Mouse (Mus musculus) kidney, postnatal 0 days (tissue): ENCODE data around the gene Fam136a. TPM values are rescaled to one million over a fixed set of nuclear protein-coding genes. Genes with fewer than 3 reads are reported as not detected.
A peak's percentile ranks its signal among the peaks of the same experiment; 100 is the strongest.

Source experiments
- ATAC-seq: fragments of 200-750 bp; cut with Nextera tagmentation; replicated peaks from 2 replicates; pipeline ENCODE4 v1.8.0; 2017; ENCODE audit warnings: low read depth, moderate number of reproducible peaks, moderate TSS enrichment, moderate library complexity; ENCODE audit not compliant: low FRiP score
- DNase-seq: peaks from one replicate; pipeline ENCODE4 v3.0.0-alpha.2; 2016; ENCODE audit warnings: low spot score
- H3K27ac ChIP-seq: fragments of 300-500 bp; sonication (generic); 2 replicates; pipeline ENCODE4 v1.5.1; 2014; ENCODE audit warnings: mild to moderate bottlenecking
- H3K27me3 ChIP-seq: fragments of 300-500 bp; sonication (generic); 2 replicates; pipeline ENCODE4 v1.6.1; 2014; ENCODE audit warnings: low read length, mixed read lengths; ENCODE audit not compliant: insufficient read depth
- H3K36me3 ChIP-seq: fragments of 300-500 bp; sonication (generic); 2 replicates; pipeline ENCODE4 v1.6.1; 2014; ENCODE audit warnings: low read length, mixed read lengths; ENCODE audit not compliant: insufficient read depth
- H3K4me1 ChIP-seq: fragments of 300-500 bp; sonication (generic); replicated peaks from 2 replicates; pipeline ENCODE4 v1.6.1; 2014; ENCODE audit warnings: antibody characterized with exemption, low read length, mixed read lengths; ENCODE audit not compliant: insufficient read depth
- H3K4me2 ChIP-seq: fragments of 300-500 bp; sonication (generic); 2 replicates; pipeline ENCODE4 v1.6.1; 2014; ENCODE audit warnings: mild to moderate bottlenecking, low read length, moderate library complexity, mixed read lengths
- H3K4me3 ChIP-seq: fragments of 300-500 bp; sonication (generic); replicated peaks from 2 replicates; pipeline ENCODE4 v1.5.1; 2014; ENCODE audit warnings: low read depth, low read length
- H3K9ac ChIP-seq: fragments of 300-500 bp; sonication (generic); 2 replicates; pipeline ENCODE4 v1.6.1; 2014; ENCODE audit warnings: low read depth, low read length
- H3K9me3 ChIP-seq: fragments of 300-500 bp; sonication (generic); replicated peaks from 2 replicates; pipeline ENCODE4 v1.6.1; 2016; ENCODE audit warnings: low read length, inconsistent platforms, mixed read lengths
- CTCF ChIP-seq: IDR thresholded peaks from 2 replicates; pipeline ENCODE4 v1.5.1; 2016; ENCODE audit warnings: antibody characterized with exemption, low read depth, mild to moderate bottlenecking, moderate library complexity
- WGBS: fragments of 180-500 bp; shearing (Covaris S2); extraction: QIAGEN DNeasy Blood & Tissue Kit; methylation state at CpG from one replicate; pipeline ENCODE4 v1.1.7; 2014; 5-methylcytosine and 5-hydroxymethylcytosine counted together
- polyA plus RNA-seq: library from polyadenylated mRNA; unstranded; fragments of >200 nt; fragmentation: Nextera tagmentation; extraction: Ambion mirVana; gene quantifications from 2 replicates; pipeline ENCODE4 v1.2.1, GENCODE M21; 2015

Gene Fam136a
- polyA plus RNA-seq, 1 experiment from 2014 or later, result 100 TPM

GRCm38 (mm10) chr6:86404996-86405395 lies 39.5 kb downstream of the Fam136a start:
- no peak for TF ChIP-seq CTCF
- Histone ChIP-seq H3K4me1 (peaks cover 5% of the 10 kb centered on the region; the same call in 1 of the 2 replicates), H3K27ac (peak overlapping the region; percentile 100), H3K9me3 (no peaks in the 10 kb centered on the region), H3K27me3 (no peaks in the 10 kb centered on the region), H3K4me2 (peak overlapping the region; percentile 67), H3K36me3 (no peaks in the 10 kb centered on the region), H3K9ac (peak overlapping the region; percentile 97), H3K4me3 (peak overlapping the region; percentile 84)
- ATAC-seq (no peak), DNase-seq (peak; percentile 60)
- 0% methylated on average over 11 of the region's 11 CpGs for WGBS

- peak overlapping the region; percentile 14; the same call in 1 of the 2 replicates for H3K4me2 ChIP-seq
- no peak overlapping the region for H3K4me3 ChIP-seq
These were observed 40.9 kb downstream of the Fam136a start for GRCm38 (mm10) chr6:86406306-86406705.

GRCm38 (mm10) chr6:86418711-86419110 lies 53.3 kb downstream of the Fam136a start:
- no peaks in the 10 kb centered on the region for H3K4me1 ChIP-seq
- no peak overlapping the region for H3K27ac ChIP-seq
- DNase-seq (no peak), ATAC-seq (no peak)
- H3K9ac ChIP-seq, result no peak overlapping the region
- no peak overlapping the region for H3K4me2 ChIP-seq
- H3K9me3 ChIP-seq, result no peaks in the 10 kb centered on the region
- no peaks in the 10 kb centered on the region for H3K27me3 ChIP-seq
- TF ChIP-seq CTCF, result no peak
- no peak overlapping the region for H3K4me3 ChIP-seq
- H3K36me3 ChIP-seq, result peaks cover 55% of the 10 kb centered on the region
- WGBS, result 89% methylated on average over 6 of the region's 6 CpGs

More at GRCm38 (mm10) chr6:86406306-86406705, 40.9 kb downstream of the Fam136a start:
- Histone ChIP-seq H3K9ac (no peak overlapping the region), H3K27ac (no peak overlapping the region), H3K36me3 (no peaks in the 10 kb centered on the region), H3K9me3 (no peaks in the 10 kb centered on the region), H3K4me1 (peaks cover 5% of the 10 kb centered on the region; the same call in 1 of the 2 replicates), H3K27me3 (no peaks in the 10 kb centered on the region)
- TF ChIP-seq CTCF, result no peak
- no peak for DNase-seq
- ATAC-seq, result no peak

DNA sequence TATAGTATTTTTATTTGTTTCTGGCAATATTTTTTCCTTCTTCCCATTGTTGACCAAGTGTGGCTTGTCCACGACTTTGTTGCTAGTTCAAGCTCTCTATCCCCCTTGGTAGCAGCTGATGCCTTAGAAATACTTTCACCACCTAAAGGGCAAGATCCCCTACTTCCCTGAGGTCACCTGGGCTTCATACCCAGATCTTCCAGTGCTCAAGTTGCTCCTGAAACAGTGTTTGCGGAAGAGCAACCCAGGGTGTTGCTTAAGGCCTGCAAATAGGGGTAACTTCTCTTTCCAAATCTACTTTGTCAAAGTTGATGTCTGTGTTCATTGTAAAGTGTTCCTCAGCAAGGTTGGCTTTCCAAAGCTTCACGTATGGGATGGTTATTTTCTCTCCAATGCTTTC lies 53.8 kb downstream of the Fam136a start:
- no peak for DNase-seq
- ATAC-seq, result no peak
- H3K27me3 ChIP-seq, result no peaks in the 10 kb centered on the region
- H3K4me1 ChIP-seq, result no peaks in the 10 kb centered on the region
- no peak overlapping the region for H3K9ac ChIP-seq
- H3K4me3 ChIP-seq, result no peak overlapping the region
- H3K4me2 ChIP-seq, result no peak overlapping the region
- no peak for TF ChIP-seq CTCF
- WGBS, result 89% methylated on average over 3 of the region's 3 CpGs
- no peaks in the 10 kb centered on the region for H3K9me3 ChIP-seq
- no peak overlapping the region for H3K27ac ChIP-seq
- H3K36me3 ChIP-seq, result peaks cover 56% of the 10 kb centered on the region

Other genes with a start within 250 kb of the Fam136a start
- gene Tgfa, start 170.4 kb upstream of the Fam136a start, polyA plus RNA-seq, result 5.7 and 6.1 TPM in 2 replicates
- gene Snrpg, start 5.7 kb downstream of the Fam136a start, polyA plus RNA-seq, result 490 and 543 TPM in 2 replicates
- 110 and 111 TPM in 2 replicates for gene Pcyox1, start 31.5 kb downstream of the Fam136a start, polyA plus RNA-seq
- gene Tia1, start 38.6 kb downstream of the Fam136a start, polyA plus RNA-seq, result 119 and 122 TPM in 2 replicates
- gene Gm44790, start 61.0 kb downstream of the Fam136a start, polyA plus RNA-seq, result not detected in 2 replicates
- 22.5 and 23.1 TPM in 2 replicates for gene C87436, start 72.7 kb downstream of the Fam136a start, polyA plus RNA-seq
- gene Pcbp1, start 160.7 kb downstream of the Fam136a start, polyA plus RNA-seq, result 488 and 506 TPM in 2 replicates